Mouse (Mus musculus) midbrain, embryonic 14.5 days (tissue): ENCODE data around the gene Saysd1. TPM values are rescaled to one million over a fixed set of nuclear protein-coding genes. Genes with fewer than 3 reads are reported as not detected.

Experiments used
- ATAC-seq: fragments of 200-750 bp; cut with Nextera tagmentation; 2 replicates; pipeline ENCODE4 v1.8.0; 2017; ENCODE audit warnings: moderate number of reproducible peaks, moderate library complexity; ENCODE audit not compliant: low FRiP score, low TSS enrichment
- DNase-seq: peaks from one replicate; pipeline ENCODE4 v3.0.0-alpha.2; 2015
- H3K27ac ChIP-seq: fragments of 300-500 bp; sonication (generic); replicated peaks from 2 replicates; pipeline ENCODE4 v1.5.1; 2014; ENCODE audit warnings: mild to moderate bottlenecking, low read depth, low read length, moderate library complexity
- H3K27me3 ChIP-seq: fragments of 300-500 bp; sonication (generic); 2 replicates; pipeline ENCODE4 v1.6.1; 2014; ENCODE audit warnings: low read length, control low read depth, mixed read lengths; ENCODE audit not compliant: control insufficient read depth, insufficient read depth
- H3K36me3 ChIP-seq: fragments of 300-500 bp; sonication (generic); 2 replicates; pipeline ENCODE4 v1.6.1; 2014; ENCODE audit warnings: low read length, control low read depth; ENCODE audit not compliant: control insufficient read depth, insufficient read depth
- H3K4me1 ChIP-seq: fragments of 300-500 bp; sonication (generic); 2 replicates; pipeline ENCODE4 v1.6.1; 2014; ENCODE audit warnings: mild to moderate bottlenecking, antibody characterized with exemption, low read length, control low read depth; ENCODE audit not compliant: control insufficient read depth, insufficient read depth
- H3K4me2 ChIP-seq: fragments of 300-500 bp; sonication (generic); 2 replicates; pipeline ENCODE4 v1.6.1; 2014; ENCODE audit warnings: mild to moderate bottlenecking, low read length, moderate library complexity
- H3K4me3 ChIP-seq: fragments of 300-500 bp; sonication (generic); replicated peaks from 2 replicates; pipeline ENCODE4 v1.5.1; 2014; ENCODE audit warnings: low read depth, low read length
- H3K9ac ChIP-seq: fragments of 300-500 bp; sonication (generic); replicated peaks from 2 replicates; pipeline ENCODE4 v1.6.1; 2014; ENCODE audit warnings: mild to moderate bottlenecking, low read length, moderate library complexity
- H3K9me3 ChIP-seq: fragments of 300-500 bp; sonication (generic); 2 replicates; pipeline ENCODE4 v1.6.1; 2016; ENCODE audit warnings: low read length, control low read depth, mixed read lengths; ENCODE audit not compliant: control insufficient read depth
- WGBS: fragments of 180-500 bp; shearing (Covaris S2); extraction: QIAGEN DNeasy Blood & Tissue Kit; methylation state at CpG from one replicate; pipeline ENCODE4 v1.1.7; 2014; 5-methylcytosine and 5-hydroxymethylcytosine counted together
- polyA plus RNA-seq: library from polyadenylated mRNA; unstranded; fragments of >200 nt; fragmentation: Nextera tagmentation; extraction: Ambion mirVana; gene quantifications from 2 replicates; pipeline ENCODE4 v1.2.1, GENCODE M21; 2014

Gene Saysd1
- polyA plus RNA-seq, 1 experiment from 2014 or later = 13.7 TPM

DNA sequence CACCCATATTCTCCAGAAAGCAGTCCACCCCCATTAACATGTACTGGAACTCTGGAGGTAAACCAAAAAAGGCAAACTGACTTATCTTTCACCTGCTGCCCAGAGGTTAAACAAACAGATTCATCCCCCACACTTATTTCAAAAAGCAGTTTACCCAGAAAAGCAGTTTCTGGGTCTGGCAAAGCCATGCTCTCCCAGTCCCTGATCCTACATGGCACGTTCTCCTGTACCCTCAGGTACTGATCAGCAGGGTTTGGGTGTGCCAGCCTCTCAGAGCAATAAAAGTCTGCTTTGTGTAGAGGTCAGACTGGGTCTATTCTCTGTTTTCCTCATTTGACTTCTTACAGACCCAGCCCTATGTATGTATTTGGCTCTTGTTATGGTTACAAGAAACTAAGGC, 57.2 kb downstream of the Saysd1 start:
- H3K4me2 ChIP-seq = no peak overlapping the region
- DNase-seq = no peak
- no peaks in the 10 kb centered on the region for H3K27me3 ChIP-seq
- H3K9me3 ChIP-seq = no peaks in the 10 kb centered on the region
- no peak overlapping the region for H3K27ac ChIP-seq
- WGBS = 93% methylated on average over 1 of the region's 1 CpGs
- H3K4me3 ChIP-seq = no peak overlapping the region
- no peak overlapping the region for H3K9ac ChIP-seq
- peaks cover 16% of the 10 kb centered on the region for H3K4me1 ChIP-seq
- no peak for ATAC-seq
- no peaks in the 10 kb centered on the region for H3K36me3 ChIP-seq

DNA sequence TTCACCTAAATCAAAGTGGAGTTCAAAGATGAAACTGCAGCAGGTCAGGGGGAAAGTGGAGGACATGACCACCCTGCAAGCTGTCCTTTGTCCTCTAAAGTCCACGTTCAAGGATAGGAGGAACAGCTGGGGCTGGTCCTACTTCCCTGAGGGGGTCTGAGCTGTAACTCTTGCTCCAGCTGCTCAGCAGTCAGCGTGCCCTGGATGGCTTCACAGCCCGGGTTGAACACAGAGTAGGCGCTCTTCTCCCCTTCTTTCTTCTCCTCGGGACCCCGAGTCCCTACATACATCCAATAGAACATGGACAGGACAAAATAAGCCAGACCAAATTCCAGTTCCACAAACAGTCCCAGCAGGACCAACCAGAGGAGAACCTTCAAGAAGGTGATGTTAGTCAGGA, 61.2 kb downstream of the Saysd1 start:
- H3K36me3 ChIP-seq = no peaks in the 10 kb centered on the region
- H3K4me1 ChIP-seq = peaks cover 7% of the 10 kb centered on the region
- H3K27ac ChIP-seq = no peak overlapping the region
- no peak for ATAC-seq
- 86% methylated on average over 6 of the region's 6 CpGs for WGBS
- no peaks in the 10 kb centered on the region for H3K27me3 ChIP-seq
- no peak overlapping the region for H3K9ac ChIP-seq
- DNase-seq = no peak
- H3K4me3 ChIP-seq = no peak overlapping the region
- no peak overlapping the region for H3K4me2 ChIP-seq
- H3K9me3 ChIP-seq = no peaks in the 10 kb centered on the region

DNA sequence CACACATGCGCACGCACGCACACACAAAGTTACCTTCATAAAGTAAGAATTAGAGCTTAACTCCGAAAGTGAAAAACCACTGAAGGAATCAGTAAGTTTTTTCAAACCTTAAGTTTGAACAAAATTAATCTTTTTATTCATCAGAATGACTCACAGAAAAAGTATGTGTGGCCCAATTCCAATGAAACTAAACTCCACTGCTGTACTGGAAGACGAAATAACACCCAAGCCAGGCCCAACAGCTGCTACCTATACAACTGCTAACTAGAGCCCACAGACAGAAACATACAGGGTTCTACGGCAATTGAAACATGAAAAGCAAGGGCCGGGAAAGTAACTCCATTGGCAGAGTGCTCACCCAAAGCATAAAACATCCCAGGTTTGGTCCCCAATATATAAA, 62.8 kb downstream of the Saysd1 start:
- Histone ChIP-seq H3K27me3 (no peaks in the 10 kb centered on the region), H3K36me3 (no peaks in the 10 kb centered on the region), H3K9ac (no peak overlapping the region), H3K4me2 (no peak overlapping the region), H3K4me1 (no peaks in the 10 kb centered on the region), H3K9me3 (no peaks in the 10 kb centered on the region), H3K4me3 (no peak overlapping the region), H3K27ac (no peak overlapping the region)
- WGBS = 94% methylated on average over 7 of the region's 7 CpGs
- DNase-seq (no peak), ATAC-seq (no peak)

DNA sequence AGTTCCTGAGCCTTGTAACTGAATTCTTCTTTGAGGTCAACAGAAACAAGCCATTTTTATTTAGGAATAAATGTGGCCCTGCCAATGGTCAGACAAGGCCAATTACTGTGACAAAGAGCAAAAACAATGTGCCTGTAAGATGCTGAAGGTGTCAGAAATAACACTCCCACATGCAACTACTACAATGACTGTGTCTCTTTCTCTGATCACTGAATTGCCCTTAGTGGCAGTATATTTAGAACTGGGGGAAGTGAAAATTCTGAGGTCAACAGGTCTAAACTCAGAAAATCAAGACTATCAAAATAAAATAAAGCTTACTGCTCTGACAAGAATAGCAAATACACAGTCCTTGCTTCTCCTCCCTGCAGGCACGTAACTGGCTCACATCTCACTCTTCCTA, 63.6 kb downstream of the Saysd1 start:
- WGBS = 87% methylated on average over 1 of the region's 1 CpGs
- ATAC-seq (no peak), DNase-seq (no peak)
- H3K27ac ChIP-seq = no peak overlapping the region
- no peaks in the 10 kb centered on the region for H3K36me3 ChIP-seq
- no peaks in the 10 kb centered on the region for H3K9me3 ChIP-seq
- H3K9ac ChIP-seq = no peak overlapping the region
- no peaks in the 10 kb centered on the region for H3K4me1 ChIP-seq
- H3K27me3 ChIP-seq = no peaks in the 10 kb centered on the region
- no peak overlapping the region for H3K4me2 ChIP-seq
- H3K4me3 ChIP-seq = no peak overlapping the region

DNA sequence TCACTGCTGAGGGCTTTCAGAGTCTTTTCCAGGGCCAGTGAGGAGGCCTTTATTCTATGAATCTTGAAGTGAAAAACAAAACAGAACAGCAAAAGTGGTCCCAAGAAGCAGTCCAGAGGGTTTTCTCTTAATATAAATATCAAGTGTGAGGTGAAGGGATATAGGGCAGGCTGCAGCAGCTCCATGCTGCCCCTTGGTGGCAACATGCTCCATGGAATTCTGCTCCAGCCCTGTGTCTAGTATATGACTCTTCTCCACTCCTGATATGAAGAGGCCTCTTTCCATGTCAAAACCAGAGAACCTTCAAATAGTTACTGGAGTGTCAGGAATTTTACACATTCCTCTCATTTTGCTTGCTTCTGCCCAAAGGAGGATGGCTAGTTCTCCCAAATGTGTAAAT, 67.7 kb downstream of the Saysd1 start:
- ATAC-seq = no peak
- H3K9me3 ChIP-seq = no peaks in the 10 kb centered on the region
- H3K4me2 ChIP-seq = no peak overlapping the region

DNA sequence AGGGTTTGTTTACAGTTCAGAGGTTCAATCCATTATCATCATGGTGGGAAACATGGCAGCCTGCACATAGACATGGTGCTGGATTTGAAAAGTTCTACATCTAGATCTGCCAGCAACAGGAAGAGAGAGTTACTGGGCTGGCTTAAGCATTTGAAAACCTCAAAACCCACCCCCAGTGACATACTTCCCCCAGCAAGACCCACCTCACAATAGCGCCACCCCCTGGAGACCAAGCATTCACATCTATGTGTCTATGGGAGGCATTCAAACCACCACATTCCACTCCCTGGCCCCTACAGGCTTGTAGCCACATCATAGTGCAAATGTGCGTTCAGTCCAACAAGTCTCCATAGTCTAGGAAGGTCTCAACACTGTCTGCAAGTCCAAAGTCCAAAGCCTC, 70.0 kb downstream of the Saysd1 start:
- 0 out of 2 replicates have a peak, but pooled peaks have one; percentile 34 for ATAC-seq

More for the DNA sequence above, 67.7 kb downstream of the Saysd1 start:
- Histone ChIP-seq H3K4me3 (no peak overlapping the region), H3K36me3 (no peaks in the 10 kb centered on the region), H3K9ac (no peak overlapping the region), H3K4me1 (no peaks in the 10 kb centered on the region), H3K27ac (no peak overlapping the region), H3K27me3 (no peaks in the 10 kb centered on the region)
- peak; percentile 75 for DNase-seq

DNA sequence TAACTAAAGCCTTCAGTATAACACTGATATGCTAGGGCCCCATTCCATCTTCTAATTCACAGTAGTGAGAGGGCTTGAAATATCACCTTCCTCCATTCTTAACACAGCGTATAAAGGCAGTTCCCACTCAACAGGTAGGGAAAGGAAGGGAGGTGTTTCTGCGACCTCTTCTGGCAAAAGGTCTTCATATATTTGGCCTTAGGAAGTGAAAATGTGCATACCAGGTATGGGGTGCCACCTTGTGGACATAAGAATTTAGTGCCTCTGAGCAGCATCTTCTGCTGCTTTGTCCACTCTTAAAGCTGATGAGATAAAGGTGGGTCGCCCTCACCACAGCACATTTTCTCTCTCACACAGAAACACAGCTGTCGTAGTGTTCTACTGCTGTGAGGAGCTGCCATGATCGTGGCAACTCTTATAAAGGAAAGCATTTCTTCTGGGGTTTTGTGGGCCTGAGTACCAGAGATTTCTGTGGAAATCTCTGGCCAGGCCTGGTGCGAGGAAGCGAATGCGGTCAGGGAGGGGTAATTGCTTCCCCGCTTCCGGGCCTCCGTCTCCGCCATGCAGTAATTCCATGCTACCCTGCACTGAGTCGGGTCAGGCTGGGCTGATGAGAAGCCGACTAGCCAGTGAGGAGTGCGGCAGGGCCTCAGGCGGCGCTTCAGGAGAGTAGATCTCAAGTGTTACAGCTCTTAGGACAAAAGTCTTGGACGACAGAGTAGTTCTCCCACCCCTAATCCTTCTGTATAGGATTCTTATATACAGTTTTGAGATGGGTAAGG, 70.8 kb downstream of the Saysd1 start:
- Histone ChIP-seq H3K9me3 (no peaks in the 10 kb centered on the region), H3K9ac (no peak overlapping the region; the same call in 1 of the 2 replicates), H3K4me3 (no peak overlapping the region), H3K4me2 (no peak overlapping the region), H3K27me3 (no peaks in the 10 kb centered on the region), H3K27ac (no peak overlapping the region), H3K36me3 (no peaks in the 10 kb centered on the region), H3K4me1 (no peaks in the 10 kb centered on the region)
- ATAC-seq = peak; percentile 73; the same call in 1 of the 2 replicates
- WGBS = 44% methylated on average over 18 of the region's 18 CpGs
- peak; percentile 94 for DNase-seq

More for the DNA sequence above, 70.0 kb downstream of the Saysd1 start:
- no peak overlapping the region for H3K9ac ChIP-seq
- H3K4me1 ChIP-seq = no peaks in the 10 kb centered on the region
- no peak overlapping the region for H3K27ac ChIP-seq
- no peaks in the 10 kb centered on the region for H3K27me3 ChIP-seq
- 94% methylated on average over 2 of the region's 2 CpGs for WGBS
- H3K4me2 ChIP-seq = no peak overlapping the region
- H3K9me3 ChIP-seq = no peaks in the 10 kb centered on the region
- no peak for DNase-seq
- no peaks in the 10 kb centered on the region for H3K36me3 ChIP-seq
- no peak overlapping the region for H3K4me3 ChIP-seq

DNA sequence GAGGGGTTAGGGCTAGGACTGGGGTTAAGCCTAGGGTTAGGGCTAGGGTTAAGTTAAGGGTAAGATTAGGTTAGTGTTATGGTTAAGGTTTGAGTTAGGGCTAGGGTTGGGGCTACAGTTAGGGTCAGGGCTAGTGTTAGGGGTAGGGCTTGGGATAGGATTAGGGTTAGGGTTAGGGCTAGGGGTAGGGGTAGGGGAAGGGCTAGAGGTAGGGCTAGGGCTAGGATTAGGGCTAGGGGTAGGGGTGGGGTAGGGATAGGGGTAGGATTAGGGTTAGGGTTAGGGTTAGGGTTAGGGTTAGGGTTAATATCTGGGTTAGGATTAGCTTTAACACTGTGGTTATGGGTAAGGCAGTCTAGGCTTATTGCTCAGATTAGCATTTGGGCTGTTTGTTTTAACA, 73.6 kb downstream of the Saysd1 start:
- H3K4me1 ChIP-seq = no peaks in the 10 kb centered on the region
- no peak overlapping the region for H3K9ac ChIP-seq
- H3K9me3 ChIP-seq = no peaks in the 10 kb centered on the region
- no peaks in the 10 kb centered on the region for H3K27me3 ChIP-seq
- ATAC-seq (no peak), DNase-seq (no peak)
- no peaks in the 10 kb centered on the region for H3K36me3 ChIP-seq
- no peak overlapping the region for H3K27ac ChIP-seq
- H3K4me3 ChIP-seq = no peak overlapping the region
- H3K4me2 ChIP-seq = no peak overlapping the region

DNA sequence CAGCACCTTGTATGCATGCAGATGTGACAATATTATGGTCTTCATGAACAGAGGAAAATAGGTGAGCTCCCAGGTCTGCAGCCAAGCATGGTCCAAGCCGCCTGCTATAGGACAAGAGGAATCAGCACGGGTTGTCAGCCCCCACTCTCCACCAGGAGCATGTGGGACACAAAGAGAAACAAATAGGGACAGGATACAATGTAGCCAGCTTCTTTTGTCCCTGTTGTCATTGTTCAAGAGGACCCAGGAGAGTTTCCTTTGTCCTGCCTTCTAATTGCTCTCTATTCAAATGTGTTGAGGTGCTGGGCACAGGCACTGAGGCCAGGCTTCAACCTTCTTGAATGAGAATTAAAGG, 89.9 kb downstream of the Saysd1 start:
- DNase-seq = peak; percentile 35
- Histone ChIP-seq H3K27ac (peak overlapping the region; percentile 88), H3K9me3 (no peaks in the 10 kb centered on the region), H3K36me3 (no peaks in the 10 kb centered on the region), H3K4me3 (no peak overlapping the region), H3K4me1 (peaks cover 9% of the 10 kb centered on the region), H3K27me3 (no peaks in the 10 kb centered on the region), H3K4me2 (no peak overlapping the region), H3K9ac (no peak overlapping the region)
- WGBS = 12% methylated on average over 2 of the region's 2 CpGs
- ATAC-seq = peak; percentile 55; the same call in 1 of the 2 replicates
